Mouse (Mus musculus) midbrain, embryonic 11.5 days (tissue): Measurements from ENCODE around the gene 1700122O11Rik. TPM values are rescaled to one million over a fixed set of nuclear protein-coding genes. Genes with fewer than 3 reads are reported as not detected.

Experiments
- ATAC-seq: fragments of 200-750 bp; cut with Nextera tagmentation; 2 replicates; pipeline ENCODE4 v1.8.0; 2017; ENCODE audit warnings: moderate TSS enrichment, moderate library complexity; ENCODE audit not compliant: low FRiP score
- DNase-seq: peaks from one replicate; pipeline ENCODE4 v3.0.0; 2015; ENCODE audit warnings: low spot score; ENCODE audit errors: missing footprints
- H3K27ac ChIP-seq: fragments of 300-500 bp; sonication (generic); 2 replicates; pipeline ENCODE4 v1.5.1; 2014; ENCODE audit warnings: low read depth, low read length
- H3K27me3 ChIP-seq: fragments of 300-500 bp; sonication (generic); 2 replicates; pipeline ENCODE4 v1.6.1; 2014; ENCODE audit warnings: mild to moderate bottlenecking, low read length, moderate library complexity, mixed read lengths; ENCODE audit not compliant: control insufficient read depth, insufficient read depth
- H3K36me3 ChIP-seq: fragments of 300-500 bp; sonication (generic); 2 replicates; pipeline ENCODE4 v1.6.1; 2014; ENCODE audit warnings: mild to moderate bottlenecking, low read length, moderate library complexity, mixed read lengths; ENCODE audit not compliant: control insufficient read depth, insufficient read depth
- H3K4me1 ChIP-seq: fragments of 300-500 bp; sonication (generic); 2 replicates; pipeline ENCODE4 v1.6.1; 2014; ENCODE audit warnings: low read length; ENCODE audit not compliant: control insufficient read depth, insufficient read depth
- H3K4me2 ChIP-seq: fragments of 300-500 bp; sonication (generic); 2 replicates; pipeline ENCODE4 v1.6.1; 2014; ENCODE audit warnings: mild to moderate bottlenecking, moderate library complexity
- H3K4me3 ChIP-seq: fragments of 300-500 bp; sonication (generic); 2 replicates; pipeline ENCODE4 v1.5.1; 2014; ENCODE audit warnings: low read depth, low read length
- H3K9ac ChIP-seq: fragments of 300-500 bp; sonication (generic); 2 replicates; pipeline ENCODE4 v1.6.1; 2014; ENCODE audit warnings: low read length
- H3K9me3 ChIP-seq: fragments of 300-500 bp; sonication (generic); 2 replicates; pipeline ENCODE4 v1.6.1; 2016; ENCODE audit warnings: low read length; ENCODE audit not compliant: control insufficient read depth
- WGBS: fragments of 180-500 bp; shearing (Covaris S2); extraction: QIAGEN DNeasy Blood & Tissue Kit; methylation state at CpG from one replicate; pipeline ENCODE4 v1.1.7; 2014; 5-methylcytosine and 5-hydroxymethylcytosine counted together
- polyA plus RNA-seq: library from polyadenylated mRNA; unstranded; fragments of >200 nt; fragmentation: Nextera tagmentation; extraction: Ambion mirVana; gene quantifications from 2 replicates; pipeline ENCODE4 v1.2.1, GENCODE M21; 2014

Gene 1700122O11Rik
- polyA plus RNA-seq, 1 experiment from 2014 or later: not detected

- ATAC-seq (no peak), DNase-seq (no peak)
- no peaks in the 10 kb centered on the region for H3K9me3 ChIP-seq
- H3K27me3 ChIP-seq: peaks cover 6% of the 10 kb centered on the region
- H3K4me2 ChIP-seq: no peak overlapping the region
- H3K27ac ChIP-seq: no peak overlapping the region
- H3K9ac ChIP-seq: no peak overlapping the region
- H3K4me1 ChIP-seq: peaks cover 12% of the 10 kb centered on the region
- 79% methylated on average over 10 of the region's 10 CpGs for WGBS
- H3K36me3 ChIP-seq: no peaks in the 10 kb centered on the region
- no peak overlapping the region for H3K4me3 ChIP-seq
These were observed 14.4 kb upstream of the 1700122O11Rik start for GRCm38 (mm10) chr17:48052338-48053067.

GRCm38 (mm10) chr17:48051638-48052337 is 13.7 kb upstream of the 1700122O11Rik start:
- Histone ChIP-seq H3K36me3 (no peaks in the 10 kb centered on the region), H3K9ac (no peak overlapping the region), H3K4me1 (peaks cover 5% of the 10 kb centered on the region), H3K4me2 (no peak overlapping the region), H3K27me3 (peaks cover 6% of the 10 kb centered on the region), H3K9me3 (no peaks in the 10 kb centered on the region), H3K27ac (no peak overlapping the region), H3K4me3 (no peak overlapping the region)
- ATAC-seq (no peak), DNase-seq (no peak)
- 79% methylated on average over 5 of the region's 5 CpGs for WGBS

- no peaks in the 10 kb centered on the region for H3K36me3 ChIP-seq
- H3K4me3 ChIP-seq: no peak overlapping the region
- ATAC-seq (no peak), DNase-seq (peak; percentile 98)
- no peaks in the 10 kb centered on the region for H3K9me3 ChIP-seq
- no peak overlapping the region for H3K4me2 ChIP-seq
- H3K9ac ChIP-seq: no peak overlapping the region
- H3K27me3 ChIP-seq: no peaks in the 10 kb centered on the region
- H3K27ac ChIP-seq: no peak overlapping the region
- 33% methylated on average over 4 of the region's 4 CpGs for WGBS
- H3K4me1 ChIP-seq: peaks cover 9% of the 10 kb centered on the region
These were observed 7.5 kb upstream of the 1700122O11Rik start for GRCm38 (mm10) chr17:48045631-48046030.

GRCm38 (mm10) chr17:48043154-48043880 is 5.2 kb upstream of the 1700122O11Rik start:
- no peak overlapping the region for H3K27ac ChIP-seq
- no peak overlapping the region for H3K9ac ChIP-seq
- WGBS: 69% methylated on average over 5 of the region's 5 CpGs
- H3K9me3 ChIP-seq: no peaks in the 10 kb centered on the region
- no peak overlapping the region for H3K4me2 ChIP-seq
- ATAC-seq (no peak), DNase-seq (no peak)
- no peak overlapping the region for H3K4me3 ChIP-seq
- 0 out of 2 replicates have a peak, but pooled peaks cover 3% of the 10 kb centered on the region for H3K27me3 ChIP-seq
- H3K36me3 ChIP-seq: no peaks in the 10 kb centered on the region
- peaks cover 18% of the 10 kb centered on the region for H3K4me1 ChIP-seq

GRCm38 (mm10) chr17:48041351-48042287 is 3.5 kb upstream of the 1700122O11Rik start:
- Histone ChIP-seq H3K36me3 (no peaks in the 10 kb centered on the region), H3K27ac (peak overlapping the region; percentile 79), H3K9me3 (no peaks in the 10 kb centered on the region), H3K4me2 (peak overlapping the region; percentile 13; the same call in 1 of the 2 replicates), H3K4me1 (peaks cover 18% of the 10 kb centered on the region), H3K4me3 (no peak overlapping the region), H3K9ac (peak overlapping the region; percentile 24; the same call in 1 of the 2 replicates), H3K27me3 (0 out of 2 replicates have a peak, but pooled peaks cover 3% of the 10 kb centered on the region)
- DNase-seq: peak; percentile 98
- ATAC-seq: peak; percentile 73
- 2% methylated on average over 29 of the region's 29 CpGs for WGBS

- H3K4me3 ChIP-seq: no peak overlapping the region
- no peaks in the 10 kb centered on the region for H3K9me3 ChIP-seq
- ATAC-seq (peak; percentile 78), DNase-seq (peak; percentile 94)
- H3K4me2 ChIP-seq: peak overlapping the region; percentile 25; the same call in 1 of the 2 replicates
- no peak overlapping the region for H3K27ac ChIP-seq
- 12% methylated on average over 14 of the region's 14 CpGs for WGBS
- H3K9ac ChIP-seq: peak overlapping the region; percentile 10; the same call in 1 of the 2 replicates
- peaks cover 18% of the 10 kb centered on the region for H3K4me1 ChIP-seq
- H3K27me3 ChIP-seq: 0 out of 2 replicates have a peak, but pooled peaks cover 3% of the 10 kb centered on the region
- no peaks in the 10 kb centered on the region for H3K36me3 ChIP-seq
These were observed 1.3 kb upstream of the 1700122O11Rik start for GRCm38 (mm10) chr17:48039232-48039866.

GRCm38 (mm10) chr17:48036921-48037320 is 1.2 kb downstream of the 1700122O11Rik start:
- DNase-seq: no peak
- Histone ChIP-seq H3K9me3 (no peaks in the 10 kb centered on the region), H3K4me2 (no peak overlapping the region), H3K9ac (no peak overlapping the region), H3K4me3 (no peak overlapping the region), H3K27me3 (peaks cover 3% of the 10 kb centered on the region; the same call in 1 of the 2 replicates), H3K36me3 (no peaks in the 10 kb centered on the region), H3K27ac (no peak overlapping the region), H3K4me1 (peaks cover 15% of the 10 kb centered on the region)
- ATAC-seq: no peak
- 65% methylated on average over 3 of the region's 3 CpGs for WGBS
